Mouse (Mus musculus) midbrain, embryonic 12.5 days (tissue): ENCODE data around the gene Poldip3. TPM values are rescaled to one million over a fixed set of nuclear protein-coding genes. Genes with fewer than 3 reads are reported as not detected.
A peak's percentile ranks its signal among the peaks of the same experiment; 100 is the strongest.

ENCODE experiments used
- ATAC-seq: fragments of 200-750 bp; cut with Nextera tagmentation; 2 replicates; pipeline ENCODE4 v1.8.0; 2017; ENCODE audit warnings: low read depth, moderate TSS enrichment, moderate library complexity; ENCODE audit not compliant: low FRiP score
- H3K27ac ChIP-seq: fragments of 300-500 bp; sonication (generic); replicated peaks from 2 replicates; pipeline ENCODE4 v1.5.1; 2016; ENCODE audit warnings: mild to moderate bottlenecking
- H3K27me3 ChIP-seq: fragments of 300-500 bp; sonication (generic); 2 replicates; pipeline ENCODE4 v1.6.1; 2016; ENCODE audit warnings: mild to moderate bottlenecking
- H3K36me3 ChIP-seq: fragments of 300-500 bp; sonication (generic); 2 replicates; pipeline ENCODE4 v1.6.1; 2016
- H3K4me1 ChIP-seq: fragments of 300-500 bp; sonication (generic); 2 replicates; pipeline ENCODE4 v1.6.1; 2016
- H3K4me2 ChIP-seq: fragments of 300-500 bp; sonication (generic); replicated peaks from 2 replicates; pipeline ENCODE4 v1.6.1; 2016; ENCODE audit warnings: mild to moderate bottlenecking, moderate library complexity
- H3K4me3 ChIP-seq: fragments of 300-500 bp; sonication (generic); 2 replicates; pipeline ENCODE4 v1.5.1; 2016; ENCODE audit warnings: mild to moderate bottlenecking
- H3K9ac ChIP-seq: fragments of 300-500 bp; sonication (generic); replicated peaks from 2 replicates; pipeline ENCODE4 v1.6.1; 2016; ENCODE audit warnings: mild to moderate bottlenecking, moderate library complexity
- H3K9me3 ChIP-seq: fragments of 300-500 bp; sonication (generic); 2 replicates; pipeline ENCODE4 v1.6.1; 2016; ENCODE audit warnings: mild to moderate bottlenecking
- WGBS: fragments of 180-500 bp; shearing (Covaris S2); methylation state at CpG from one replicate; pipeline ENCODE4 v1.1.7; 2016; 5-methylcytosine and 5-hydroxymethylcytosine counted together
- polyA plus RNA-seq: library from polyadenylated mRNA; unstranded; fragments of >200 nt; fragmentation: Nextera tagmentation; extraction: Ambion mirVana; gene quantifications from 2 replicates; pipeline ENCODE4 v1.2.1, GENCODE M21; 2016

The Poldip3 gene
- polyA plus RNA-seq, result 183 and 185 TPM in 2 replicates

- peak within 1 kb of the TSS; percentile 93 for H3K4me2 ChIP-seq
- peak; percentile 90 for ATAC-seq
- under 1% methylated on average over 56 of the region's 56 CpGs for WGBS
- H3K9ac ChIP-seq, result peak within 1 kb of the TSS; percentile 97
- no peaks in the 10 kb centered on the region for H3K9me3 ChIP-seq
- peaks cover 38% of the 10 kb centered on the region for H3K36me3 ChIP-seq
- H3K4me1 ChIP-seq, result peaks cover 21% of the 10 kb centered on the region
- peak within 1 kb of the TSS; percentile 98 for H3K27ac ChIP-seq
- peak within 1 kb of the TSS; percentile 97 for H3K4me3 ChIP-seq
- no peaks in the 10 kb centered on the region for H3K27me3 ChIP-seq
Observed at GRCm38 (mm10) chr15:83149196-83150072, at the start of gene Poldip3. Poldip3 (minus strand) TSS chr15:83149384.

- no peaks in the 10 kb centered on the region for H3K27me3 ChIP-seq
- no peak overlapping the region for H3K4me3 ChIP-seq
- H3K4me2 ChIP-seq, result no peak overlapping the region
- WGBS, result 92% methylated on average over 4 of the region's 4 CpGs
- no peaks in the 10 kb centered on the region for H3K36me3 ChIP-seq
- no peaks in the 10 kb centered on the region for H3K9me3 ChIP-seq
- H3K4me1 ChIP-seq, result no peaks in the 10 kb centered on the region
- H3K27ac ChIP-seq, result no peak overlapping the region
- H3K9ac ChIP-seq, result no peak overlapping the region
- no peak for ATAC-seq
Observed at GRCm38 (mm10) chr15:83193413-83193812, 44.2 kb upstream of the Poldip3 start.

GRCm38 (mm10) chr15:83182351-83182750 lies 33.2 kb upstream of the Poldip3 start:
- Histone ChIP-seq H3K4me1 (no peaks in the 10 kb centered on the region), H3K9ac (no peak overlapping the region), H3K4me2 (no peak overlapping the region), H3K36me3 (no peaks in the 10 kb centered on the region), H3K27me3 (no peaks in the 10 kb centered on the region; the same call in 1 of the 2 replicates), H3K4me3 (no peak overlapping the region), H3K27ac (no peak overlapping the region), H3K9me3 (no peaks in the 10 kb centered on the region)
- no peak for ATAC-seq
- WGBS, result 64% methylated on average over 5 of the region's 5 CpGs

GRCm38 (mm10) chr15:83181800-83182330 lies 32.7 kb upstream of the Poldip3 start:
- no peaks in the 10 kb centered on the region for H3K9me3 ChIP-seq
- H3K27ac ChIP-seq, result no peak overlapping the region
- no peak overlapping the region for H3K4me2 ChIP-seq
- ATAC-seq, result no peak
- 46% methylated on average over 4 of the region's 4 CpGs for WGBS
- no peaks in the 10 kb centered on the region for H3K36me3 ChIP-seq
- H3K9ac ChIP-seq, result no peak overlapping the region
- no peak overlapping the region for H3K4me3 ChIP-seq
- H3K4me1 ChIP-seq, result no peaks in the 10 kb centered on the region
- no peaks in the 10 kb centered on the region; the same call in 1 of the 2 replicates for H3K27me3 ChIP-seq

GRCm38 (mm10) chr15:83180004-83180403 lies 30.8 kb upstream of the Poldip3 start:
- no peaks in the 10 kb centered on the region for H3K9me3 ChIP-seq
- no peak for ATAC-seq
- no peaks in the 10 kb centered on the region for H3K36me3 ChIP-seq
- H3K27me3 ChIP-seq, result no peaks in the 10 kb centered on the region; the same call in 1 of the 2 replicates
- WGBS, result 89% methylated on average over 6 of the region's 6 CpGs
- H3K27ac ChIP-seq, result no peak overlapping the region
- no peak overlapping the region for H3K4me2 ChIP-seq
- no peak overlapping the region for H3K9ac ChIP-seq
- H3K4me3 ChIP-seq, result no peak overlapping the region
- H3K4me1 ChIP-seq, result no peaks in the 10 kb centered on the region

GRCm38 (mm10) chr15:83176653-83177052 lies 27.5 kb upstream of the Poldip3 start:
- 81% methylated on average over 4 of the region's 4 CpGs for WGBS
- H3K4me1 ChIP-seq, result peaks cover 8% of the 10 kb centered on the region
- H3K4me3 ChIP-seq, result no peak overlapping the region
- no peak for ATAC-seq
- H3K36me3 ChIP-seq, result no peaks in the 10 kb centered on the region
- no peak overlapping the region for H3K4me2 ChIP-seq
- no peaks in the 10 kb centered on the region for H3K9me3 ChIP-seq
- H3K9ac ChIP-seq, result no peak overlapping the region
- no peak overlapping the region for H3K27ac ChIP-seq
- no peaks in the 10 kb centered on the region for H3K27me3 ChIP-seq

GRCm38 (mm10) chr15:83173914-83174884 lies 25.0 kb upstream of the Poldip3 start:
- Histone ChIP-seq H3K9me3 (no peaks in the 10 kb centered on the region), H3K4me1 (peaks cover 28% of the 10 kb centered on the region), H3K27ac (no peak overlapping the region), H3K4me3 (no peak overlapping the region), H3K9ac (no peak overlapping the region), H3K4me2 (no peak overlapping the region), H3K27me3 (no peaks in the 10 kb centered on the region), H3K36me3 (no peaks in the 10 kb centered on the region)
- 89% methylated on average over 14 of the region's 14 CpGs for WGBS
- ATAC-seq, result no peak

- 36% methylated on average over 28 of the region's 28 CpGs for WGBS
- Histone ChIP-seq H3K36me3 (no peaks in the 10 kb centered on the region), H3K4me1 (peaks cover 28% of the 10 kb centered on the region), H3K27ac (peak within 1 kb of the TSS; percentile 83), H3K4me3 (peak within 1 kb of the TSS; percentile 79), H3K9ac (peak within 1 kb of the TSS; percentile 87), H3K27me3 (no peaks in the 10 kb centered on the region), H3K9me3 (no peaks in the 10 kb centered on the region), H3K4me2 (peak within 1 kb of the TSS; percentile 74)
- peak; percentile 75; the same call in 1 of the 2 replicates for ATAC-seq
Observed at GRCm38 (mm10) chr15:83172492-83173429, 23.6 kb upstream of the Poldip3 start, which contains the start of gene Cyb5r3. Cyb5r3 (minus strand) TSS chr15:83172592.

- Histone ChIP-seq H3K4me2 (peak overlapping the region; percentile 74), H3K9ac (peak overlapping the region; percentile 87), H3K4me1 (peaks cover 28% of the 10 kb centered on the region), H3K9me3 (no peaks in the 10 kb centered on the region), H3K27ac (peak overlapping the region; percentile 83), H3K4me3 (peak overlapping the region; percentile 79), H3K36me3 (no peaks in the 10 kb centered on the region), H3K27me3 (no peaks in the 10 kb centered on the region)
- WGBS, result under 1% methylated on average over 67 of the region's 67 CpGs
- ATAC-seq, result peak; percentile 93
Observed at GRCm38 (mm10) chr15:83171712-83172481, 22.7 kb upstream of the Poldip3 start.

GRCm38 (mm10) chr15:83170956-83171659 lies 21.9 kb upstream of the Poldip3 start:
- 61% methylated on average over 8 of the region's 8 CpGs for whole genome bisulfite sequencing
- Histone ChIP-seq H3K4me2 (peak overlapping the region; percentile 74), H3K9ac (peak overlapping the region; percentile 87), H3K27me3 (no peaks in the 10 kb centered on the region), H3K36me3 (no peaks in the 10 kb centered on the region), H3K4me1 (peaks cover 28% of the 10 kb centered on the region), H3K27ac (no peak overlapping the region), H3K4me3 (peak overlapping the region; percentile 79), H3K9me3 (no peaks in the 10 kb centered on the region)
- ATAC-seq, result no peak
